Mouse (Mus musculus): ENCODE data around the gene Lrmda.

Lrmda gene

GRCm38 (mm10) chr14:22813389-22813788, 793.9 kb downstream of the Lrmda start:
- Histone ChIP-seq H3K27me3 (ENCODE audit: control insufficient read depth, insufficient read depth, low read length, poor library complexity, severe bottlenecking) (no peaks in the 10 kb centered on the region), H3K36me3 (ENCODE audit: control insufficient read depth, insufficient read depth, low read length, poor library complexity, severe bottlenecking) (no peaks in the 10 kb centered on the region)
- DNase-seq (ENCODE audit: low read depth, low spot score), result no peak

- no peak for DNase-seq (ENCODE audit: low read depth, low spot score)
- Histone ChIP-seq H3K27me3 (ENCODE audit: control insufficient read depth, insufficient read depth, low read length, poor library complexity, severe bottlenecking) (no peaks in the 10 kb centered on the region), H3K36me3 (ENCODE audit: control insufficient read depth, insufficient read depth, low read length, poor library complexity, severe bottlenecking) (no peaks in the 10 kb centered on the region)
These were observed 795.4 kb downstream of the Lrmda start for GRCm38 (mm10) chr14:22814811-22815345.

- no peak for DNase-seq (ENCODE audit: low read depth, low spot score)
- Histone ChIP-seq H3K36me3 (ENCODE audit: control insufficient read depth, insufficient read depth, low read length, poor library complexity, severe bottlenecking) (no peaks in the 10 kb centered on the region), H3K27me3 (ENCODE audit: control insufficient read depth, insufficient read depth, low read length, poor library complexity, severe bottlenecking) (no peaks in the 10 kb centered on the region)
These were observed 798.1 kb downstream of the Lrmda start for GRCm38 (mm10) chr14:22817346-22818201.

GRCm38 (mm10) chr14:22818202-22818530, 798.7 kb downstream of the Lrmda start:
- H3K36me3 ChIP-seq (ENCODE audit: control insufficient read depth, insufficient read depth, low read length, poor library complexity, severe bottlenecking), result no peaks in the 10 kb centered on the region
- H3K27me3 ChIP-seq (ENCODE audit: control insufficient read depth, insufficient read depth, low read length, poor library complexity, severe bottlenecking), result no peaks in the 10 kb centered on the region
- DNase-seq (ENCODE audit: low read depth, low spot score), result no peak

- H3K27me3 ChIP-seq (ENCODE audit: control insufficient read depth, insufficient read depth, low read length, poor library complexity, severe bottlenecking), result no peaks in the 10 kb centered on the region
- no peak for DNase-seq (ENCODE audit: low read depth, low spot score)
- H3K36me3 ChIP-seq (ENCODE audit: control insufficient read depth, insufficient read depth, low read length, poor library complexity, severe bottlenecking), result no peaks in the 10 kb centered on the region
These were observed 803.4 kb downstream of the Lrmda start for GRCm38 (mm10) chr14:22822942-22823341.

GRCm38 (mm10) chr14:22826825-22827224, 807.3 kb downstream of the Lrmda start:
- Histone ChIP-seq H3K27me3 (ENCODE audit: control insufficient read depth, insufficient read depth, low read length, poor library complexity, severe bottlenecking) (no peaks in the 10 kb centered on the region), H3K36me3 (ENCODE audit: control insufficient read depth, insufficient read depth, low read length, poor library complexity, severe bottlenecking) (no peaks in the 10 kb centered on the region)
- no peak for DNase-seq (ENCODE audit: low read depth, low spot score)

GRCm38 (mm10) chr14:22837058-22837457, 817.5 kb downstream of the Lrmda start:
- Histone ChIP-seq H3K36me3 (ENCODE audit: control insufficient read depth, insufficient read depth, low read length, poor library complexity, severe bottlenecking) (no peaks in the 10 kb centered on the region), H3K27me3 (ENCODE audit: control insufficient read depth, insufficient read depth, low read length, poor library complexity, severe bottlenecking) (no peaks in the 10 kb centered on the region)
- no peak for DNase-seq (ENCODE audit: low read depth, low spot score)

GRCm38 (mm10) chr14:22841136-22841535, 821.6 kb downstream of the Lrmda start:
- no peaks in the 10 kb centered on the region for H3K36me3 ChIP-seq (ENCODE audit: control insufficient read depth, insufficient read depth, low read length, poor library complexity, severe bottlenecking)
- DNase-seq (ENCODE audit: low read depth, low spot score), result no peak
- H3K27me3 ChIP-seq (ENCODE audit: control insufficient read depth, insufficient read depth, low read length, poor library complexity, severe bottlenecking), result no peaks in the 10 kb centered on the region

GRCm38 (mm10) chr14:22844006-22844405, 824.5 kb downstream of the Lrmda start:
- DNase-seq (ENCODE audit: low read depth, low spot score), result no peak
- Histone ChIP-seq H3K27me3 (ENCODE audit: control insufficient read depth, insufficient read depth, low read length, poor library complexity, severe bottlenecking) (no peaks in the 10 kb centered on the region), H3K36me3 (ENCODE audit: control insufficient read depth, insufficient read depth, low read length, poor library complexity, severe bottlenecking) (no peaks in the 10 kb centered on the region)

GRCm38 (mm10) chr14:22845401-22845800, 825.9 kb downstream of the Lrmda start:
- DNase-seq (ENCODE audit: low read depth, low spot score), result no peak
- Histone ChIP-seq H3K27me3 (ENCODE audit: control insufficient read depth, insufficient read depth, low read length, poor library complexity, severe bottlenecking) (no peaks in the 10 kb centered on the region), H3K36me3 (ENCODE audit: control insufficient read depth, insufficient read depth, low read length, poor library complexity, severe bottlenecking) (no peaks in the 10 kb centered on the region)

- Histone ChIP-seq H3K36me3 (ENCODE audit: control insufficient read depth, insufficient read depth, low read length, poor library complexity, severe bottlenecking) (no peaks in the 10 kb centered on the region), H3K27me3 (ENCODE audit: control insufficient read depth, insufficient read depth, low read length, poor library complexity, severe bottlenecking) (no peaks in the 10 kb centered on the region)
- DNase-seq (ENCODE audit: low read depth, low spot score), result no peak
These were observed 827.7 kb downstream of the Lrmda start for GRCm38 (mm10) chr14:22847011-22847786.

- DNase-seq (ENCODE audit: low read depth, low spot score), result no peak
- no peaks in the 10 kb centered on the region for H3K36me3 ChIP-seq (ENCODE audit: control insufficient read depth, insufficient read depth, low read length, poor library complexity, severe bottlenecking)
- H3K27me3 ChIP-seq (ENCODE audit: control insufficient read depth, insufficient read depth, low read length, poor library complexity, severe bottlenecking), result no peaks in the 10 kb centered on the region
These were observed 829.6 kb downstream of the Lrmda start for GRCm38 (mm10) chr14:22849108-22849507.

GRCm38 (mm10) chr14:22860631-22861030, 841.1 kb downstream of the Lrmda start:
- DNase-seq (ENCODE audit: low read depth, low spot score), result no peak
- H3K36me3 ChIP-seq (ENCODE audit: control insufficient read depth, insufficient read depth, low read length, poor library complexity, severe bottlenecking), result no peaks in the 10 kb centered on the region
- no peaks in the 10 kb centered on the region for H3K27me3 ChIP-seq (ENCODE audit: control insufficient read depth, insufficient read depth, low read length, poor library complexity, severe bottlenecking)

- no peaks in the 10 kb centered on the region for H3K27me3 ChIP-seq (ENCODE audit: control insufficient read depth, insufficient read depth, low read length, poor library complexity, severe bottlenecking)
- no peak for DNase-seq (ENCODE audit: low read depth, low spot score)
- H3K36me3 ChIP-seq (ENCODE audit: control insufficient read depth, insufficient read depth, low read length, poor library complexity, severe bottlenecking), result no peaks in the 10 kb centered on the region
These were observed 844.6 kb downstream of the Lrmda start for GRCm38 (mm10) chr14:22864132-22864531.

- DNase-seq (ENCODE audit: low read depth, low spot score), result no peak
- H3K27me3 ChIP-seq (ENCODE audit: control insufficient read depth, insufficient read depth, low read length, poor library complexity, severe bottlenecking), result no peaks in the 10 kb centered on the region; the same call in 1 of the 2 replicates
- H3K36me3 ChIP-seq (ENCODE audit: control insufficient read depth, insufficient read depth, low read length, poor library complexity, severe bottlenecking), result no peaks in the 10 kb centered on the region
These were observed 855.1 kb downstream of the Lrmda start for GRCm38 (mm10) chr14:22874584-22874983.

Measured in splenic B cell, adult 2 months (primary cell).